Mouse (Mus musculus) embryonic fibroblast, embryonic 13.5 days (primary cell): ENCODE data around the gene Aida. TPM values are rescaled to one million over a fixed set of nuclear protein-coding genes. Genes with fewer than 3 reads are reported as not detected.

Experiments
- H3K27ac ChIP-seq: 2 replicates; pipeline ENCODE4 v1.5.1; 2012; ENCODE audit warnings: low read length, control low read depth, inconsistent platforms; ENCODE audit not compliant: insufficient read depth
- H3K4me1 ChIP-seq: 2 replicates; pipeline ENCODE4 v1.6.1; 2011; ENCODE audit warnings: low read length; ENCODE audit not compliant: control insufficient read depth, insufficient read depth
- H3K4me3 ChIP-seq: 2 replicates; pipeline ENCODE4 v1.5.1; 2011; ENCODE audit warnings: mild to moderate bottlenecking, control low read depth, low read length; ENCODE audit not compliant: insufficient read depth
- CTCF ChIP-seq: IDR thresholded peaks from 2 replicates; pipeline ENCODE4 v1.5.1; 2011; ENCODE audit warnings: mild to moderate bottlenecking, control low read depth, low read length, moderate library complexity, borderline replicate concordance; ENCODE audit not compliant: insufficient read depth
- POLR2A ChIP-seq: IDR thresholded peaks from 2 replicates; pipeline ENCODE4 v1.6.1; 2011; ENCODE audit warnings: low read depth, mild to moderate bottlenecking, control low read depth, low read length, moderate library complexity
- polyA plus RNA-seq: library from polyadenylated mRNA; stranded (reverse); fragments of >200 nt; gene quantifications from 2 replicates; pipeline ENCODE4 v1.2.4, GENCODE M21; 2011; ENCODE audit warnings: low read depth; ENCODE audit not compliant: missing spikeins, insufficient read length

Aida gene
- 138 and 159 TPM in 2 replicates for polyA plus RNA-seq

- TF ChIP-seq CTCF (no peak), POLR2A (no peak)
- Histone ChIP-seq H3K4me3 (peak within 1 kb of the TSS; percentile 77), H3K4me1 (no peaks in the 10 kb centered on the region; the same call in 1 of the 2 replicates), H3K27ac (peak within 1 kb of the TSS; percentile 92)
These were observed at the start of gene Aida for GRCm38 (mm10) chr1:183296465-183296864. Gene Aida, plus strand, starts transcription at chr1:183296590.

GRCm38 (mm10) chr1:183248144-183248543 lies 48.2 kb upstream of the Aida start:
- TF ChIP-seq CTCF (no peak), POLR2A (no peak)
- Histone ChIP-seq H3K27ac (no peak overlapping the region), H3K4me1 (no peaks in the 10 kb centered on the region), H3K4me3 (no peak overlapping the region)

GRCm38 (mm10) chr1:183250612-183251011 lies 45.8 kb upstream of the Aida start:
- Histone ChIP-seq H3K4me3 (no peak overlapping the region), H3K27ac (no peak overlapping the region), H3K4me1 (no peaks in the 10 kb centered on the region)
- TF ChIP-seq POLR2A (no peak), CTCF (no peak)

- Histone ChIP-seq H3K4me3 (no peak overlapping the region), H3K4me1 (no peaks in the 10 kb centered on the region), H3K27ac (no peak overlapping the region)
- no peak for TF ChIP-seq CTCF
- TF ChIP-seq POLR2A: no peak
These were observed 44.6 kb upstream of the Aida start for GRCm38 (mm10) chr1:183251818-183252217.

- Histone ChIP-seq H3K4me3 (no peak overlapping the region), H3K4me1 (no peaks in the 10 kb centered on the region), H3K27ac (no peak overlapping the region)
- TF ChIP-seq POLR2A: no peak
- TF ChIP-seq CTCF: no peak
These were observed 43.8 kb upstream of the Aida start for GRCm38 (mm10) chr1:183252574-183252973.

GRCm38 (mm10) chr1:183264145-183265008 lies 32.0 kb upstream of the Aida start:
- TF ChIP-seq POLR2A: no peak
- TF ChIP-seq CTCF: no peak
- Histone ChIP-seq H3K4me3 (no peak overlapping the region), H3K4me1 (no peaks in the 10 kb centered on the region), H3K27ac (no peak overlapping the region)

GRCm38 (mm10) chr1:183265921-183266467 lies 30.4 kb upstream of the Aida start:
- H3K4me1 ChIP-seq: no peaks in the 10 kb centered on the region
- TF ChIP-seq POLR2A (no peak), CTCF (no peak)
- H3K4me3 ChIP-seq: no peak overlapping the region
- no peak overlapping the region for H3K27ac ChIP-seq

- Histone ChIP-seq H3K4me3 (no peak overlapping the region), H3K27ac (no peak overlapping the region), H3K4me1 (no peaks in the 10 kb centered on the region)
- TF ChIP-seq CTCF (no peak), POLR2A (no peak)
These were observed 28.7 kb upstream of the Aida start for GRCm38 (mm10) chr1:183267666-183268065.

GRCm38 (mm10) chr1:183272867-183273818 lies 23.2 kb upstream of the Aida start:
- Histone ChIP-seq H3K4me3 (no peak overlapping the region), H3K27ac (no peak overlapping the region), H3K4me1 (no peaks in the 10 kb centered on the region)
- no peak for TF ChIP-seq POLR2A
- no peak for TF ChIP-seq CTCF
